Mouse (Mus musculus): ENCODE measurements around the gene Vac14.
A peak's percentile ranks its signal among the peaks of the same experiment; 100 is the strongest.

The Vac14 gene

DNA sequence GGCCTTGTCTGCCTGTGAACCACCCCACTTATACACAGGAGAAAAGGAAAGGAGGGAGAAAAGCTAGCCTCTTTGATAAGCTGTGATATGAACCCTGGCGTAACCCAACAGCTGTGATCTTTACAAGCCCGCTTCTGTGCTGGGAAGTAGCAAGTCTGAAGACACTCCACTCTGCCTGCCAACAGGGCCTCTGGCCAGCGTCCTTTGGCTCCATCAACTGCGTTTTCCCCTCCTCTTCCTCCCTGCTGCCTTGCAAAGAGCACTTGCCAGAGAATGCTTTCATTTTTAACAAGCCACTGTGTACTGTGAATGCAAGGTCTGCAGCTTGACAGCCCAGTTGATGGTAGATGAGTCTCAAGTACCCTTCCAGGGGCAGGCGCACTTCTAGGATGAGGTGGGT lies 69.3 kb downstream of the Vac14 start:
- peak in 1 of 2 experiments; percentile 60 for DNase-seq (ENCODE audit: low spot score in 2 of 2)

DNA sequence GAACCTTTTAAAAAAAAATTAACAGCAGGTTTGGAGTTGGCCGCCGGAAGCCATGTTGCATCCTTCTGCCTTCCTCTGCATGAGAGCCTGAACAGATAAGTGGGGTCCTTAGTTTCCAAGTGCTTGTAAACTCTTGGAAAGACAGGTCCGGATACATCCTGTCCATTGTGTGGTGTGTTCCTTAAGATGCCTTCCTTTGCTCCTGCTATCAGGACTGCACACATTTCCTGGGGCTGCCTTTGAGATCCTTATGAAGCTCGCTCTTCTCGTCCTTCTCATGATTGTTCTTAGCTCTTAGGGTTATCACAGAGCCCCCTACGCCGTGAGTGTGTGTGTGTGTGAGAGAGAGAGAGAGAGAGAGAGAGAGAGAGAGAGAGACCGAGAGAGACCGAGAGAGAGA lies 71.6 kb downstream of the Vac14 start:
- DNase-seq (ENCODE audit: low spot score in 2 of 2) = no peak

DNA sequence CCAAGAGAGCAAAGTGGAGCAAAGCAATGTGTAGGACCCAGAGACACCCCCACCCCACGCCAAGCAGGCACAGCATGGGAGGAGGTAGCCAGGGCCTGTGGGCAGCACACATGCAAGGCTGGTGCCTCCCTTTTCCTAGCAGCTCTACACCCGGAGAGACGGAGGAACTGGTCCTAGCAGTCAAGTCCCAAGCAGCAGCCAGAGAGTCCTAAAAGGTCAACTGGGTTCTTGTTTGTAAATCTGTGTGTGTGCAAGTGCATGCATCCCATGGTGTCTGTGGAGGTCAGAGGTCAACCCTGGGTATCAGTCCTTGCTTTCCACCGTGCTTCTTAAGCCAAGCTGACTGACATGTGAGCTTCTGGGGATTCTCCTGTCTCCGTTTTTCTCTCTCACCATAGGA lies 75.8 kb downstream of the Vac14 start:
- no peak for DNase-seq (ENCODE audit: low spot score in 2 of 2)

DNA sequence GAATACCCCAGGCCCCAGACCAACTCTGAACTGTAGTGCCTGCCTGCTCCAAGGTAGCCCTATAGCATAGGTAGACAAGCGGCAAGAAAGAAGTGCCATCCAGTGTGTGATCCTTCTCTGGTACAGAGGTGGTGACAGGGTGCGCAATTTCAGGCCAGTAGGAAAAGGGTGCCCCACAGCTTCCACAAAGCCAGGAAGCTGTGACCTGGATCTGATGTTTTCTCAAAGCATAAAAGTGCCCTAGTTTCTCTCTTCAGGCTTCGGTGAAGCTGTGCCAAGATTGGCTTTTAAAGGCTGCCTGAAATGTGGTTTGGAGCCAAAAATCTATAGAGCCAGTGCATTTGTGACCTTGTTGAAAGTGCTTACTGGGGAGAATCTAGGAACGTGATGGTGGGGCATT lies 76.4 kb downstream of the Vac14 start:
- DNase-seq (ENCODE audit: low spot score in 2 of 2) = no peak

DNA sequence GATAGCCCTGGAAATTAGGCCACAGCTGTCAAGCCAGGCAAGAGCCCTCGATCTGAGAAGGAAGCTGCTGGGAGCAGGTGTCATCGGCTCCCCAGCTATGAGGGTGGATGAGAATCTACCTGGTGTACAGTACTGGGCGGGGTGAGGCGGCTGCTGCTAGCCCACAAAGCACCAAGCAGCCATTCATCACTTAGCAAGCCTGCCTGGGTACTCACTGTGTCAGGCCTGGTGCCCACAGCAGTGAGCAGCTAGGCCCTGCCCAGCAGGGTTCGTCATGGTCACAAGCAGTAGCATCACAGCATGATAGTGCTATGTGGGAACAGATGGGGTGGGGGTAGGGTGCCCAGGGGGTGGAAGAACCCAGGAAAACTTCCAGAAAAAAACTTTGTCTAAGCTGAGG lies 77.0 kb downstream of the Vac14 start:
- DNase-seq (ENCODE audit: low spot score in 2 of 2) = no peak

DNA sequence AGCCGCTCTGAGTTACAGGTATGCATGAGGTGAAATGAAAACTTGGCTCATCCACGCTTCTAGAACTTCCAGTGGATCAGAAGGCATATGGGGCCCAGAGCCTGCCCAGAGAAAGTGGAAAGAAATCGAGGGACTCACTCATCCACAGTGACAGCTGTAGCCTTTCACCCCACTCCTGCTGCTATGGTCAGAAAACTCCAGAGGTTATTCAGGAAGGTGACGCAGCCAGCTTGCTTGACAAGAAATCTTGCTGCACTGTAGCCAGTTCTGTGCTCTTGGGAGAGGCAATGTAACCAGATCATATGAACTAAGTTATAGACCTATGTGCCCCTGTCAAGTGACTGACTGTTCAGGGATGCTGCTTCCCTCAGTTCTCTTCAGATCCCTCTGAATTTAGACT lies 77.7 kb downstream of the Vac14 start:
- DNase-seq (ENCODE audit: low spot score in 2 of 2) = no peak

DNA sequence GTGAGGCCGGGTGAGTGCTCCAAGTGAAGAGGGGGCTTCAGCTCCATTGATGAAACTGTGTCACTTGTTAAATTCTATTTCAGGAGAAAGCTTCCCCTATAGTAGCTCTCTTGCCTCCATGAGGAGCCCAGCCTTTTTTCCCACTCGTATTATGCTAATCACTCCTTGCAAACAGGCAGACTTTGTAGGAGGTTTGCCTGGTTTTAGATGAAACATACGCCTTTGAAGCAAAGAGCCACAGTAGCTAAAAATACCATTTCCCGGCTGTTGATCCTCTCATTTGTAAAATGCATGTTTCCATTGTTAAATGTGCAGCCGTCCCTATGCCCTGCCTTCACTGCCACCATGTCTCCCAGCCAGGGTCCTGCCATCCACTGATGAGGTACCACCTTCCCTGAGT lies 79.2 kb downstream of the Vac14 start:
- no peak for DNase-seq (ENCODE audit: low spot score in 2 of 2)

DNA sequence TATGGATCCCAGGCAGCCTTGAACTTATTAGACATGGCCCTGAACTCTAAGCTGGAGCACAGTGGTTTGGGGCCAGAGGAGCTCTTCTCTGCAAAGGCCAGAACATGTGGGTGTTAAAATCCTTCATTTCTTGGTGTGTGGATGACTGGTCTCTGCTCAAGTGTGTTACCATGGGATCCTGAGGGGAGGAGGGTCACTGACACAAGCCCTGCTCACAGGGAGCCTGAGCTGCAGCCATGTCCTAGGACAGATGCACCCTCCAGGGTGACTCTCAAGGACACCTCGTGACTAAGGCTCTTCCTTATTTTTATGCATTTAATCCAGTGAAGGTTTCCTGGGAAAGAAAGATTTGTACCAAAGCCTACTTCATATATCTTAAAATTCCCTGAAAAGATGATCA lies 79.7 kb downstream of the Vac14 start:
- no peak for DNase-seq (ENCODE audit: low spot score in 2 of 2)

DNA sequence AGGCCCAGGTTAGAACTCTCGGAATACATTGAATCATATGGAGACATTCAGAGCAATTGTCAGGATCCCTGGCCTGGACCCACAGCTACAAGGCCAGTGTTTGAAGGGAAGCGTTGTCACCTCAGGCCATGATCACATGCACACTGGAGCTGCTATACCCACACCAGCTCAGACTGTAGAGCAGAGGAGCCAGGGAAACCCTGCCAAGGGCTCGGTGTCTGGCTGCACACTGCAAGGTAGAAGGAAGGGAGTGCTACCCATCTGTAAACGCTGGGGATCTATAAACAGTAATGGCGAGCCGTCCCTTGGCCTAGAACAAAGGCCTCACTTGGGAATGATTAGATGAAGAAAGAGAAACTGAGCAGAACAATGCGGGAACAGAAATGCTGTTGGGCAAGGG lies 81.1 kb downstream of the Vac14 start:
- DNase-seq (ENCODE audit: low spot score in 2 of 2) = no peak

DNA sequence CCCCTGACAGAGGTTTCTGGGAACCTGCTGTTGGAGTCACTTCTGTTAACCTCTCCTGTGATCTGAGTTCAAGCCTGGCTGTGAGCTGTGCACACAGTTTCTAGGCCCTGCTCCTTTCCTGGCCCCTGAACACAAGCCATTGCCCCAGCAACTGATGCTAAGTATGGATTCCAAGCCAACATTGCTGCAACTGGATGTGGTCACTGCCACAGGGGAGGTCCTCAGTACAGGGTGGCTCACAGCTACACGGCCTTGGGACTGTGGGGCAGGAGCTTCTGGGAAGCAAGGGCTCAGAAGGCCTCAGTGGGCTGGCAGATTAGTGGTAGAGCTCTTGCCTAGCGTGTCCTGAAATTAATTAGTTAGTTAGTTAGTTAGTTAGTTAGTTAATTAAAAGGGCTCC lies 82.2 kb downstream of the Vac14 start:
- DNase-seq (ENCODE audit: low spot score in 2 of 2) = no peak

DNA sequence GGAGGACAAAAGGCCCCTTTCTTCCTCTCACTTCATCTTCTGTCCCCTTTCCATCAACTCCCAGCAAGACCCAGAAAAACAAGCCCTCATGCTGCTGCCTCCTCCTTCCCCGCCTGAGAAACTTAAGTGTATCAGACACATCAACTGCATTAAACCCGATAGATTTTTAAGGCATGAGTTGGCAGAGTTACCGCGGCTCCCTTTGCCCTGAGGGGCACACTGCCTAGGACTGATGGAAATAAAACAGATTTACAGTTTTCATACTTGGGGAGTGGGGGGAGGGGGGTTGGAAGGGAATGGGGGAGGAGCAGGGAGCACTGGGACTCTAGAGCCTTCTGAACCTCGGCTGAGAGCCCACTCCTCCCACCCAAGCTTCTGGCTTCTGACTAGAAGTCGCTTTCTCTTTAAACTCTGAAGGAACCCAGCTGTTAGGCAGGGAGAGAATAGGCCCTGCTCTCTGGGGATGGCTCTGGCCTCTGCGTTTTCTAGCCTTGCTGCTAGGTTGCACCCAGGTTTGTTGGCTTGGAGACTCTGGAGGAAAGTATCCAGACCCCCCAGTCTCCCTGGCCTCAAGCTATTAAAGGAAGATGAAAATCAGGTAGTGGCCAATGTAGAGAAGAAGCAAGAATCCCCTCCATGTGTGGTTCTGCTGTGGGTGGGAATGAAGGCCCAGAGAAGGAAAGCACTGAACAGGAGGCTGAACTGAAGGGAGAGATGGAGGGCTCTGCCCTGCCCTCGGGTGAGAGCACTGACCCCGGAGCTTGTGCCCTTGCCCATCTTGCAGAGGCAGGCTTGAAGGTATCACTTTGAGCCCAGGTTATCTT lies 84.5 kb downstream of the Vac14 start:
- no peak for DNase-seq (ENCODE audit: low spot score in 2 of 2)

DNA sequence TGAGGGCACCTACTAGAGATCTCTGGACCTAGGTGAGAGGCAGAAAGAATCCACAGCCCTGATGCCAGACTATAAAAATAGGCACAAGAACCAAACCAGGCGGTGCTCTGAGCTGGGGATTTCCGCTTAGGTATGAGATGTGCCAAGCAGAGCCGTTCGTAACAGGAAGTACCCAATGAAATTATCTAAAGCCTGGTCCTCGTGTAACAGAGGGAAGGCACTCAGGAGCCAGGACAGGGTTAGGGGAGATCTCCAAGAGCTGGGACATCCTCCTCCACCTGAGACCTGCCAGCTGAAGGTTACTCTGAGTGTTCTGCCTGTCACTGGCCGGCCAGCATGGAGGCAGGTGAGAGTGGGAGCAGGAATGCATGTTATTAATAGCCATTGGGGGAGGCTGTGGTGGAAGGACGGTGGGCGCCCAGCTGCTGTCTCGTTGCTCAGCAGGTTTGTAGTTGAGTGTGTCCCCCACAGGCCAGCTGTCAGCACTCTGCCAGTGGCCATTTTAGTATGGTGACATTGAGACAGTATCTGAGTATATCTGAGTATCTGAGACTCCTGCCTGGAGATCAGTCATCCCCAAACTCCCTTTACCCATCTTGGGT lies 85.2 kb downstream of the Vac14 start:
- no peak for DNase-seq (ENCODE audit: low spot score in 2 of 2)

DNA sequence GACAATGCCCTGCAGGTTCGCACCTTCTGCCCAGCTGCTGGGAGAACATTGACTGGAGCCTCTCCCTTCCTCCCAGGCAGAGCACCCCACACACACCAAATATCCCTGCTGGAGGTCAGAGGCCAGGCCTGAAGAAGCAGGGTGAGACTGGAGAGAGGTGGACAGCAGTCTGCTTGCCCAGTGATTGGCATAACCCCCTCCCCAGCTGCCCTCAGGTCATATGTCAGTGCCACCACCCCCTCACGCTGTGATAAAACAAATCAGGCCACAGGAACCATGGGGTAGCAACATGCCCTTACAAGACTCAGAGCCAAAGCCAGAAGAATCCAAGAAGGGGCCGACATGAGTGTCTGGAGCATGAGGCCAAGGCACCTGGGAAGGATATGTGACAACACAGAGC lies 85.7 kb downstream of the Vac14 start:
- DNase-seq (ENCODE audit: low spot score in 2 of 2) = no peak

DNA sequence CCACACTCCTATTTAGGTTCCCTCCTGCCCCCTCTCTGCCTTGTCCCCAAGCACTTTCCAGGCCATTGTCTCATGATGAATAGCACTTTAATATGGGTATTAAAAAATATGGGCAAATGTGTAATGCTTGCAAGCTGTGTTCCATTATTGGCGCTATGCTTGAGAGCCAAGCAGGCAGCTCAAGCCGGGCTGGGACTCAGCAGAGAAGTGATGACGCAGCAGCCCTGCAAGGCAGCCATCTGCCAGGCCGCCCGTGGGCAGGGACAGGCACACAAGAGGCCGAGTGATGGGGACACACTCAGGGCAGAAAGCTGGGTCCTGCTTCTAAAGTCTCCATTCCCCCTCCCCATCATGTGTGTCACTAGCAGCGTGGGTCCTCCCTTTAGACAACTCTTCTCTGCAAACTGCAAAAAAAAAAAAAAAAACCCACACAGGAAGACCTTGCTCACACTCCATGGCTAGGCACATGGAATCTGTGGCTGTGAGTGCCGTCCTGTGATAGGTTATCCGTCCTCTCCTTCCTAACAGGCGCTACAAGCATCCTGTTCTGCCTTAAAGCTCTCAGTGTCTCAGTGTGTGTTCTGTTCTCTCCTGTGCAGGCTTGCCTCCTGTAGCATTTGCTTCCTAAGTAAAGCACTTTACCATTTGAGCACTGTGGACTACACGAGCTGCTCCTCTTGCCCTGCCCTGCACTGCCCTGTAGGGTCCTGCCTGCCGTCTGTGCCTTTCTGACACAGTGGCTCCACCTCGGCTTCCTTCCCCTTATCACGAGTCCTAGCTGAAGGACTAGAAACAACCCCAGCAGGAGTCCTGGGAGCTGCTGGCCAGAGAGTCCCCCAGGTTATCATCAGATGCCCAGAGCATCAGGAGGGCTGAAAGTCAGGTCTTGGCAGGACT lies 87.3 kb downstream of the Vac14 start:
- no peak for DNase-seq (ENCODE audit: low spot score in 2 of 2)

DNA sequence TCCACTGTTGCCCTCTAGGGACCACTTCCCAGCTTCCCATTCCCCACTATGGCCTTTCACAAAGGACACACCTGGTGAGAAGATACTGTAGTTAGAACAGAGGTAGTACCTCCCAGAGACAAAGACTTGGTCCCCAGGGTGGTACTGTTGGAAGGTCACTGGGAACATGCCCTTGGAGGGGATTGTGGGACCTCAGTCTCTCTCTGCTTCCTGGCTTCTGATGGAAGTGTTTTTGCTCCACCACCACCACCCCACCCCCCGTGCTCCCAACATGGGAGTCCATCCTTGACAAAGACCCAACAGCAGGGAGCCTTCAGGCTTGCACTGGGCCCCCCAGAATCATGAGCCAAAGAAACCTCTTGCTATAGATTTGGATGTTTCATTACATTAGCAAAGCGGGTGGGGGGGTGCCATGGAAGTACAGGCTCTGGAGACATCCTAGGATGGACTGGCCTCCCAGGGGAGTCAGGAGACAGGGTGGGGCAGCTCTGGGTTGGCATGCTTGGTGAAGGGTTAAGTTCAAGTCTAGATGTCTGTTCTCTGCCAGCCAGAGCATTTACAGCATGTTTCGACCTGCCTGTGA lies 88.0 kb downstream of the Vac14 start:
- DNase-seq (ENCODE audit: low spot score in 2 of 2) = no peak

DNA sequence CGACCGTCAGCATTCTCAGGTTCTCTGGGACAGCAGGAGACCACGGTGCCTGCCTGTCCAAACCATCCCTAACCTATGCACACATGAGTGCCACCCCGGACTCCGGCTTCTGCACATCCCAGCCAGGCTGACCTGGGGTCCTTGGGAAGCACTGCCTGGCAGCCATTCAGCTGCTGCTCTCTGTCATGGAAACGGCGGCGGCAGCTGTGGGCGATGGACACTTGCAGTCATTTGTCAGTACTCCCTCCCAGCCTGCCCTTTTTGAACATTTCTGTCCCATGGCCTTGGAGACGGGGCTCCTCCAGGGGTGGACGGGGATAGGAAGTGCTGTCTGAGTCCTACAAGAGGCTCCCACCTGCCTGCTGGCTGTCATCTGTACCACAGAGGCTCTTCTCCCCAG lies 90.0 kb downstream of the Vac14 start:
- no peak for DNase-seq (ENCODE audit: low spot score in 2 of 2)

DNA sequence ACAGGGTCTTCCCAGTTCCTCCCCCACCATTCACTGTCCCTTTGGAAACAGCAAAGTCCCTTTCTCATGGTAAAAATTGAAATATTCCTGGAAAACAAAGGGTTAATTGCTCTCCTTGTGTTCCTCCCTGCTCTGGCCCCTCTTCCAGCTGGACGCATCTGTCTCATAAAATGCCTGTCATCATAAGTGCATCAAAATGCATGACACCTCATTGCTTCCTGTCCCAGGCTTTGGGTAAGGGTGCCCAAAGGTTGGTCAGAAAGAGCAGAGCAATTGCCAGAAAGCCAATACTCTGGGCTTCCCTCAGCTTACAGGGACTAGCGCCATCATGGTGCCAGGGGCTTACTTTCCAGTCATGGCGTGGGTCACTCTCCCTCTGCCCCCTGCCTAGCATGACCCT lies 92.2 kb downstream of the Vac14 start:
- no peak for DNase-seq (ENCODE audit: low spot score in 2 of 2)

DNA sequence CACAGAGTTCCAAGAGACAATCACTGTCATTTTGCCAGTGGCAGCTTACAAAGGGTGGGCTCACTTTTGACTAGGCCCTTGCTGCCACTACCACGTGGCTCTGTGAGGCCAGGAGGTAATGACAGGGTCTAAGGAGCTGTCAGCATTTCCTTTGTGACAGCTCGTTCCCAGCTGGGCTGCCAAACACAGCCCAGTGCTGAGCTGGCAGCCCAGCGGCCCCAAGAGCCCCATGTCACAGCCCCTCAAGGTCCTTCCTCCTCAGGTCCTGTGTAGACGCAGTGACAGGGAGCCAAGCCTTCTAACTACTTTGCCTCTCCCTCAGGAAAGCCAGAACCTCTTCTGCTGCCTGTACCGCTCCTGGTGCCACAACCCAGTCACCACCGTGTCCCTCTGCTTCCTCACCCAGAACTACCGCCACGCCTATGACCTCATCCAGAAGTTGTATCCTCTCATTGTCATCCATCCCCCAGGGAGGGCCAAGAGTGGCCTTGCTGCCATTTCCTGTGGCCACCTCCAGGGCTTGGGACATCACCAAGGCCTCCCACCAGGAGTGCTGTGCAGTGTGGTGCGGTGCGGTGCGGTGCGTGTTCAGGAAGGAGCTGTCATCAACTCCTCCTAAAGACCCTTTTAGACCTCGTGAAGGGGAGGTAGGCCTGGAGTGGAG lies 93.0 kb downstream of the Vac14 start:
- no peak for DNase-seq (ENCODE audit: low spot score in 2 of 2)

DNA sequence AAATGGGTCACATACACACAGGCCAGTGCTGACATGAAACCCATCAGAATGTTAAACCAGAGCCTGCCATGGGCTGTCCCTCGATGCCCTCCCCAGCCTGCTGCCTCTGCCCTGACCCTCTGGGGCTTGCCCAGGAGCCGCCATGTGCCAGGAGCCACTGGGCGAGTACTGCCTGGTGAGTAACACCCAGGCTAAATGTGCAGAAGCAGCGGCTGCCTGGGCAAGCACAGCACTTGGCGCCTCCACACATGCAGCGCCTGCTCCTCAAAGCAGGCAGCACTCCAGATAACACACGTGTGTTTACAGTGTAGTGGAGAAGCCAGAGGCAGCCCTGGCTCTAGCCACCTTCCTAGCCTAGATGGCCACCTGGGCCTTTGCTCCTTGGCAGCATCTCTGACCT lies 94.7 kb downstream of the Vac14 start:
- no peak for DNase-seq (ENCODE audit: low spot score in 2 of 2)

DNA sequence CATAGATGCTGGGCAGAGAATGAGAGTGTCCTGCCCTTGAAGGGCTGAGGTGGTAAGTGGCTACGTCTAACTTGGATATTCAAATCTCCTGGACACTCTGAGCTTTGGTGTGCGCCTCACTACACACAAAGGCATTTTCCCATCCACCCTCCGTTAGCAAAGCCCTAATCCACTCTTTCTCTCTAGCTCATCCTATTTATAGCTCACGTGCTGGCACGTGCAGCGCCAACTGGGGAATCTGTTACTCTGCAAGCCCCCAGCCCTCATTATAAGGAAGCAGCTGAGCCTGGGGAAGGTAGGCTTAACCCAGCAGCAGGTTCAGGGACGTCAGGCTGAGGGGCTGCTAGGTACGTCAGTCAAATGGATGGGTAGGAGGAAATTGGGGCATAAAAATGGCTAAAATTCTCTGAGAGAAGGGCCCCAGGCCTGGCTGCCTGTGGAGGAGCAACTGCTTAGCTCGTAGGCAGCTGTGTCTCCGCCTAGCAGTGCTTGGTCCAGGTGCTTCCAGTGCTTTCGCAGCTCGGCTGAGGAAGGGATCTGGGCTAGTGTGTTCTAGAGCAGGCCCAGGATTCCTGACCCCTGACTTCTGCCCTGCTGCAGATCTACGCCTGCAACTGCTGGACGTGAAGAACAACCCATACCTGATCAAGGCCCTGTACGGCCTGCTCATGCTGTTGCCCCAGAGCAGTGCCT lies 96.6 kb downstream of the Vac14 start:
- DNase-seq (ENCODE audit: low spot score in 2 of 2) = no peak

DNA sequence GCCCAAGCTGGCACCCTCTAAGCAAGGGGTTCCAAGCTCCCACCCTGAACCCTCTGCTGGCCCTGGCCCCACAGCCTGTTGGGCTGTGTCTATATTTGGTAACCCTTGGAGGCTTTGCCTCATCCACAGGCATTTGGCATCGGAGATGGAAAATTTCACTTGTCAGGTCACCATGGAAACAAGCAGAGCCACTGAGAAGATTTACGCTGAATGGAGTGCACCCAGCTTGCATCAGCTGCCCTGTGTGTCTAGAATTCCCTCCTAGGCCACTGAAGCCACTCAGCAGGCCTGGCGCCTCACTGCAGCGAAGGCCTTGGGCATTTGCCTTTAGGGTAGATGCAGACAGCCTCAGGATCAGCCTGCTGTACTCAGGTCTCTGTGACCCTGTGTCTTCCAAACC lies 97.7 kb downstream of the Vac14 start:
- DNase-seq (ENCODE audit: low spot score in 2 of 2) = no peak

Measured in cerebellum, postnatal 4 days (tissue).